ENCODE assay signal across 10 mouse cellular contexts in the genomic region with DNA sequence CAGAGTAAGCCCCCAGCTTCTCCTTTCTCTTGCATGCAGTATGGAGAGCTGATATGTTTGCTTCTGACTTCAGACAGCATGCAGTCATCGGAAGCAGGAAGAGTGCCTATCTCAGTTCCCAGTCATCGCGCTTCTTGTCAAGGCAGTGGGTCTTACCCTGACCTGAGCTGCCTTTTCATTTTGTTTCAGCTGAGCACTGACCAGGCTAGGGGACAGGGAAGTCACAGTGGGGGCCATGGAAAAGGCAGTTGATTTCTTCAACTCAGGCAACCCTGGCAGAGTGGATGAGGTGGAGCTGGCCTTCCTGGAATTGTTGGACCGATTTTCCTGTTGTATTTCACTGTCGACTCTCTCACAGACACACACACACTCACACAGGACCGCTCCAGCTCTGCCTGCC.
DNase-seq lines count a peak whose midpoint lies in the region; ATAC-seq and TF ChIP-seq lines count a peak whose summit lies in the region.
"Had no signal": no experiment of that assay in that cellular context is flagged by ENCODE, and none has a peak within 500 bp of the region (broad histone marks: within the 10 kb centered on the region; RNA-seq: fewer than 3 reads in every experiment).

No protein-coding gene starts in this region.

- peak overlapping the region; percentile 40 for H3K4me3 ChIP-seq in liver, adult 2 months (ENCODE audit: insufficient read depth, low read depth, low read length)
- no peak overlapping the region for H3K4me3 ChIP-seq in heart, embryonic 11.5 days (ENCODE audit: low read depth, low read length)
- no peak overlapping the region for H3K4me3 ChIP-seq in kidney, embryonic 15.5 days (replicated peaks)
- H3K4me3 ChIP-seq in midbrain, embryonic 14.5 days (replicated peaks; ENCODE audit: low read depth, low read length): no peak overlapping the region
- H3K4me3 ChIP-seq: neural tube, embryonic 12.5 days had no signal

- no peaks in the 10 kb centered on the region for H3K27me3 ChIP-seq in liver, adult 2 months (ENCODE audit: control insufficient read depth, insufficient read depth, low read length)
- H3K27me3 ChIP-seq in heart, embryonic 11.5 days (ENCODE audit: control insufficient read depth, insufficient read depth, low read length): no peaks in the 10 kb centered on the region; the same call in 1 of the 2 replicates
- 0 out of 2 replicates have a peak, but pooled peaks cover 12% of the 10 kb centered on the region for H3K27me3 ChIP-seq in kidney, embryonic 15.5 days
- no peaks in the 10 kb centered on the region for H3K27me3 ChIP-seq in midbrain, embryonic 14.5 days (ENCODE audit: control insufficient read depth, insufficient read depth, low read length)

- no peaks in the 10 kb centered on the region for H3K79me2 ChIP-seq in liver, adult 2 months (ENCODE audit: control insufficient read depth, insufficient read depth, low read length)

- no peak for ATAC-seq in heart, embryonic 11.5 days (replicated peaks; ENCODE audit: insufficient number of reproducible peaks, low FRiP score, low TSS enrichment)
- 0 out of 2 replicates have a peak, but pooled peaks have one; percentile 22 for ATAC-seq in kidney, embryonic 15.5 days (replicated peaks; ENCODE audit: low FRiP score)
- no peak for ATAC-seq in midbrain, embryonic 14.5 days (ENCODE audit: low FRiP score, low TSS enrichment)

- H3K9me3 ChIP-seq in heart, embryonic 11.5 days (replicated peaks; ENCODE audit: control insufficient read depth, low read length): no peaks in the 10 kb centered on the region
- no peaks in the 10 kb centered on the region for H3K9me3 ChIP-seq in kidney, embryonic 15.5 days (replicated peaks)
- no peaks in the 10 kb centered on the region for H3K9me3 ChIP-seq in midbrain, embryonic 14.5 days (ENCODE audit: control insufficient read depth, low read length)
- H3K9me3 ChIP-seq: neural tube, embryonic 12.5 days had no signal

- no peaks in the 10 kb centered on the region for H3K36me3 ChIP-seq in liver, adult 2 months (ENCODE audit: control insufficient read depth, insufficient read depth, low read length)
- H3K36me3 ChIP-seq in heart, embryonic 11.5 days (ENCODE audit: control insufficient read depth, insufficient read depth, low read length): no peaks in the 10 kb centered on the region
- H3K36me3 ChIP-seq in kidney, embryonic 15.5 days: no peaks in the 10 kb centered on the region
- no peaks in the 10 kb centered on the region for H3K36me3 ChIP-seq in midbrain, embryonic 14.5 days (ENCODE audit: control insufficient read depth, insufficient read depth, low read length)
- H3K36me3 ChIP-seq: neural tube, embryonic 12.5 days had no signal

- H3K9ac ChIP-seq in liver, adult 2 months (ENCODE audit: low read depth, low read length): 0 out of 2 replicates have a peak overlapping the region, but pooled peaks have one; percentile 47
- H3K9ac ChIP-seq in heart, embryonic 11.5 days (ENCODE audit: low read depth, low read length): no peak overlapping the region
- H3K9ac ChIP-seq in kidney, embryonic 15.5 days: no peak overlapping the region
- no peak overlapping the region for H3K9ac ChIP-seq in midbrain, embryonic 14.5 days (replicated peaks; ENCODE audit: low read length)
- H3K9ac ChIP-seq: neural tube, embryonic 12.5 days had no signal

- no peak for TF ChIP-seq CTCF in liver, adult 2 months (IDR thresholded peaks at IDR 0.05; ENCODE audit: low read depth, low read length)

- no peaks in the 10 kb centered on the region for H3K4me1 ChIP-seq in liver, adult 2 months (ENCODE audit: control insufficient read depth, insufficient read depth, low read length)
- H3K4me1 ChIP-seq in heart, embryonic 11.5 days (ENCODE audit: control insufficient read depth, insufficient read depth, low read length): 0 out of 2 replicates have a peak, but pooled peaks cover 2% of the 10 kb centered on the region
- no peaks in the 10 kb centered on the region for H3K4me1 ChIP-seq in kidney, embryonic 15.5 days
- H3K4me1 ChIP-seq in midbrain, embryonic 14.5 days (ENCODE audit: control insufficient read depth, insufficient read depth, low read length): no peaks in the 10 kb centered on the region
- H3K4me1 ChIP-seq: neural tube, embryonic 12.5 days had no signal

- peak overlapping the region; percentile 22; the same call in 1 of the 2 replicates for H3K4me2 ChIP-seq in heart, embryonic 11.5 days
- no peak overlapping the region for H3K4me2 ChIP-seq in kidney, embryonic 15.5 days
- H3K4me2 ChIP-seq in midbrain, embryonic 14.5 days (ENCODE audit: low read length): no peak overlapping the region
- H3K4me2 ChIP-seq: neural tube, embryonic 12.5 days had no signal

- H3K27ac ChIP-seq in liver, adult 2 months (replicated peaks; ENCODE audit: insufficient read depth, low read depth, low read length): peak overlapping the region; percentile 76
- H3K27ac ChIP-seq in heart, embryonic 11.5 days (ENCODE audit: low read depth, low read length): no peak overlapping the region
- no peak overlapping the region for H3K27ac ChIP-seq in kidney, embryonic 15.5 days
- no peak overlapping the region for H3K27ac ChIP-seq in midbrain, embryonic 14.5 days (replicated peaks; ENCODE audit: low read depth, low read length)
- H3K27ac ChIP-seq: macrophage; neural tube, embryonic 12.5 days had no signal

- DNase-seq in liver, adult 2 months (ENCODE audit: extremely low read depth, low read depth, low spot score): no peak
- DNase-seq in liver: no peak
- peak; percentile 24 for DNase-seq in lung, postnatal 25 days (ENCODE audit: low spot score)
- DNase-seq in ovary, postnatal 36 days (ENCODE audit: low spot score): no peak
- no peak for DNase-seq in midbrain, embryonic 14.5 days
- DNase-seq: embryo, embryonic 11 days had no signal

- no peak for TF ChIP-seq POLR2A in liver, adult 2 months (IDR thresholded peaks at IDR 0.05; ENCODE audit: extremely low read depth, insufficient read depth, low read length)

- WGBS in liver, adult 2 months: 67% methylated on average over 6 of the region's 6 CpGs
- WGBS in heart, embryonic 11.5 days (ENCODE audit: insufficient replicate concordance): 62% methylated on average over 6 of the region's 6 CpGs
- 82% methylated on average over 6 of the region's 6 CpGs for WGBS in kidney, embryonic 15.5 days
- 87% methylated on average over 6 of the region's 6 CpGs for WGBS in midbrain, embryonic 14.5 days
